Mouse (Mus musculus) kidney, adult 2 months (tissue): ENCODE data around the gene Sdk1.

Source experiments
- CTCF ChIP-seq: fragments of 200-500 bp; conservative IDR thresholded peaks from 2 replicates; pipeline ENCODE4 v1.5.1; 2011; ENCODE audit warnings: low read depth, mild to moderate bottlenecking, control low read depth, low read length, moderate library complexity, mixed read lengths; ENCODE audit not compliant: insufficient read depth, insufficient read length
- POLR2A ChIP-seq: fragments of 200-500 bp; IDR thresholded peaks from one replicate; pipeline ENCODE4 v1.6.1; 2011; ENCODE audit warnings: low read depth, low read length, control low read depth

DNA sequence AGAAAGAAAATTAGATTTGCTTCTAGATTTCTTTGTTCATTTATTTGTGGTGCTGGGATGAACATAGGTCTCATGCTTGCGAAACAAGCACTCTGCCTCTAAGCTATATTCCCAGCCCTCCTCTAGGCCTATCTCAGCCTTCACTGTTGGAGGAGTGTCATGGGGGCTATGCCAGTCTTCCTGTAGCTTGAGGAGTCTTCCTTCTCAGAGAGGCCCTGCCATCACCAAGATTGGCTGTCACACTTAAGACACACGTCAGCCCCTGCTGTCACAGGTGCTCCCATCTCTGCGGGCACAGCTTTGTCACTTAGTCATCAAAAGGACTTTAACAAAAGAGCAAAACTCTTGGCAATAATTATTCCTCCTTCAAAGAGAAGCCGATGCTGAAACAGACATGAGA lies 536.9 kb downstream of the Sdk1 start:
- TF ChIP-seq CTCF: no peak
- no peak for TF ChIP-seq POLR2A
